Mouse (Mus musculus): ENCODE data around the gene Nudt14.

GRCm38 (mm10) chr12:112885465-112885864 is 56.5 kb downstream of the Nudt14 start:
- no peak for TF ChIP-seq CTCF (IDR thresholded peaks at IDR 0.05; ENCODE audit: borderline replicate concordance, control insufficient read depth, extremely low read depth, insufficient read depth, low read length, poor library complexity)
- no peak for TF ChIP-seq POLR2A (IDR thresholded peaks at IDR 0.05; ENCODE audit: control insufficient read depth, extremely low read depth, insufficient read depth, low read length, poor library complexity)
